Mouse (Mus musculus) E14TG2a.4 (cell line): ENCODE measurements at regions not wholly inside any gene's neighbourhood (a gene's known extent, or its start where the extent isn't known, plus 50 kb on each side); places are given as distances from the start of the nearest gene placed in this dataset.

ENCODE experiments used
- H3K27me3 ChIP-seq: 2 replicates; pipeline ENCODE4 v1.6.1; 2014; ENCODE audit warnings: low read length, control low read depth; ENCODE audit not compliant: insufficient read depth
- H3K36me3 ChIP-seq: 2 replicates; pipeline ENCODE4 v1.6.1; 2014; ENCODE audit warnings: low read length, control low read depth; ENCODE audit not compliant: insufficient read depth
- H3K4me1 ChIP-seq: replicated peaks from 2 replicates; pipeline ENCODE4 v1.6.1; 2014; ENCODE audit warnings: low read depth, low read length, control low read depth
- H3K4me3 ChIP-seq: replicated peaks from 2 replicates; pipeline ENCODE4 v1.5.1; 2014; ENCODE audit warnings: mild to moderate bottlenecking, low read length
- H3K9me3 ChIP-seq: 2 replicates; pipeline ENCODE4 v1.6.1; 2014; ENCODE audit warnings: low read length, control low read depth
- CTCF ChIP-seq: conservative IDR thresholded peaks from 2 replicates; pipeline ENCODE4 v1.5.1; 2014; ENCODE audit warnings: low read length
- NANOG ChIP-seq: IDR thresholded peaks from 2 replicates; pipeline ENCODE4 v1.6.1; 2014; ENCODE audit warnings: borderline replicate concordance, low read length, mixed read lengths
- POU5F1 ChIP-seq: IDR thresholded peaks from 2 replicates; pipeline ENCODE4 v1.6.1; 2014; ENCODE audit warnings: low read length, borderline replicate concordance

DNA sequence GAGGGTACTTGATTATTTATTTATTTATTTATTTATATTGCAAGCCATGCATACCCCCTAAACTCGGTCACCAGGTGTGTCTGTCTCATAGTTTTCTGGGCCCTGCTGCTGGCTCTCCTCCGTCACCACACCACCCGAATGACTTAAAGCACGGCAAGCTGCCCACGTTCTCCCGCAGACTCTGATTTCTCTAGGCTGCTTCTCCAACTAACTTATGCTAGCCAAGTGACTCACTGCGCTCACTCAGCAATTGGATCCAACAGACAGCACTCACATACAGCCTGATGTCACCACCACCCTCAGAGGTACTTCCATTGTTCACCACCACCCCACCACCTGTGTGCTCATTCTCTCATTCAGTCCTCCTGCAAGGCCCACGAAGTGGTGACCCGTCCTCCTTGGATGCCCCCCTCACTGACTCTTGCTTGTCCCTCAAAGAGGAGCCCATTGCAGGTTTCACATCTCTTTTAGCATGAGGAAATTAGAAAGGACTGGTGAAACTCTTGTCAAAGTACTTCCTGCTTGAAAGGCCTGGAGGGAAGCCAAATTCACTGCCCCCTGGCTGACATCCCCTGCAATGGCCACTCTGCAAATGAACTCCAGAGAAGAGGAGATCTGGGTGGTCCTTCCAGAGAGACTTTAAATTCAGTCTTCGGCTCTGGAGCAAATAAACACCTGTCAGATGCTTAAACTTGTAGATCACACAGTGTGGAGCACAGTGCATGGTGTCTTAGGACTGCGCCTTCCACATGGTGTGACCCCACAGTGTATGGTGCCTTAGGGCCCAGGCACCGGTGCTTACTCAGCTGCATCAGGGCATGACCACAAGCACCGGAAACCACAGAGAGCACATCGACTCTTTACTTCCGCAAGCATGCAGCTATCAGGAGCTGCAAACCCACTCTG lies 262.8 kb downstream of the Cxcl12 start:
- H3K4me1 ChIP-seq, result no peaks in the 10 kb centered on the region
- no peaks in the 10 kb centered on the region; the same call in 1 of the 2 replicates for H3K27me3 ChIP-seq
- no peaks in the 10 kb centered on the region for H3K9me3 ChIP-seq
- no peaks in the 10 kb centered on the region for H3K36me3 ChIP-seq
- H3K4me3 ChIP-seq, result no peak overlapping the region
- no peak for TF ChIP-seq CTCF
- no peak for TF ChIP-seq POU5F1

DNA sequence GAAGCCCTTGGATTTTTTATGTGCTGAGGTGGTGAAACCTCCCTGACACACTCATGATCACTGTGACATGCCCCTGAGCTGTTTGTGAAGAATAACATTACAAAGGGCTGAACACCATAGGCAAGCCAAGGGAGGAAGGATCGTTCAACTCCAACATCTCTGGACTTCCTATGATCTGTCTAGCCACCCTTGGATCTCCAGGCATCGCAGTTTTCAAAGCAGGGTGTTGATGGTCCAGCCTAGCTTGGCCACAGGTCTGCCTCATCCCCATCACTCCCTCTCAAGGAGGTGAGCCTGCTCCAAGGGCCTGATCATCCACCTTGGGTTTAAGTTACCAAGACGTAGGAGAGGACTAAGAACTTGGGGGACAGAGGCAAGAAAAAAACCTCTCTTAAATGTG lies 268.5 kb downstream of the Cxcl12 start:
- TF ChIP-seq POU5F1, result no peak
- TF ChIP-seq CTCF, result no peak
- Histone ChIP-seq H3K9me3 (no peaks in the 10 kb centered on the region), H3K4me1 (no peaks in the 10 kb centered on the region), H3K36me3 (no peaks in the 10 kb centered on the region), H3K4me3 (no peak overlapping the region), H3K27me3 (no peaks in the 10 kb centered on the region)

DNA sequence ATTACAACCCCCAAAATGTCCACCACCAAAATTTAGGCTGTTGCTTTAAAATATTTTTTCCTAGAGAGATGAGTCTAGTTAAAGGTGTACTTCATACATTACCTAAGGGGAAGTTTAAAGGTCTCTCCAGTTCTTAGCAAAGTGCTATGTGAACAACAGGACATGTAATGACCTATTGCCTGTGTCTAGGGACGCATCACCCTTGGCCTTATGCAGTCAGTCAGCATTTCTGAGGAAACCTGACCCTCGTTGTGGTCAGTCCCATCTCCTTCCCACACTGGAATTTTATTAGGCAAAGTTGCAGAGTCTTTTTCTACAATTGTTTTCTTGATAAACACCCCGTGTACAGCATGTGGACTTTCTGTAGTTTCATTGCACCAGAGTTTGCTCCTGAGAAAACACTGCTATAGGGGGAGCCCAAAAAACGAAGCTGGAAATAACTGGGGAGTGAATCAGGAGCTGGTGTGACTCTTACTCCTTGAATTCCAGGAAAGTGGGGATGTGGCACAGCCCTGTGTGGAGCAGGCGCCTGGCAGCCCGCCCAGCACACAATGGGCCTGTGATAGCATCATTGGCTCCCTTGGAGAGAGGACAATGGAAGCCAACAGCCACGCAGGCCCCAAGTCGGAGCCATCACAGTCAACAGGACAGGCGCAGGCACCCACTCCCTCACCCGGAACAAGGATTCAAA lies 269.2 kb downstream of the Cxcl12 start:
- Histone ChIP-seq H3K27me3 (no peaks in the 10 kb centered on the region), H3K9me3 (no peaks in the 10 kb centered on the region), H3K36me3 (no peaks in the 10 kb centered on the region), H3K4me3 (no peak overlapping the region), H3K4me1 (no peaks in the 10 kb centered on the region)
- no peak for TF ChIP-seq POU5F1
- no peak for TF ChIP-seq CTCF
- no peak for TF ChIP-seq NANOG

GRCm38 (mm10) chr6:117448652-117449051 lies 280.3 kb downstream of the Cxcl12 start:
- Histone ChIP-seq H3K36me3 (no peaks in the 10 kb centered on the region), H3K4me3 (no peak overlapping the region), H3K9me3 (no peaks in the 10 kb centered on the region), H3K4me1 (no peaks in the 10 kb centered on the region), H3K27me3 (no peaks in the 10 kb centered on the region)
- TF ChIP-seq POU5F1 (no peak), NANOG (no peak), CTCF (no peak)

DNA sequence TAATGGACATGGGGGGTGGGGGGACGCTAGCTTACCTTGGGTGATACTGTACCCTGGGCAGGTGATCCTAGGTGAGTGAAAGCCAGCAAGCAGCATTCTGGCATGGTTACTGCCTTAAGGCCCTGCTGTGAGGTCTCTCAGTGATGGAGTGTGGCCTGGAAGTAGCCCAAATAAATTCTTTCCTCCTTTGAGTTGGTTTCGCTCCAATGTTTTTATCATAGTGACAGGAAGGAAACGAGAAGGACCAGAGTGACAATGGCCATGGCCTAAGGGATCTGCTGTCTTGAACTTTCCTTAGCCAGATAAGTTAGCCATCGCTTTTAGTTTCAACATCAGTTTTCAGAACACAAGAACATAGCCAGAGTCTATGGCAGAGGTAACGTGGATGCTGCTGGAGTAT lies 282.7 kb downstream of the Cxcl12 start:
- no peak overlapping the region for H3K4me3 ChIP-seq
- H3K9me3 ChIP-seq, result no peaks in the 10 kb centered on the region
- H3K36me3 ChIP-seq, result no peaks in the 10 kb centered on the region
- H3K4me1 ChIP-seq, result no peaks in the 10 kb centered on the region
- TF ChIP-seq POU5F1 (no peak), NANOG (no peak), CTCF (no peak)
- H3K27me3 ChIP-seq, result no peaks in the 10 kb centered on the region

- no peak for TF ChIP-seq POU5F1
- no peak for TF ChIP-seq NANOG
- TF ChIP-seq CTCF, result no peak
- 0 out of 2 replicates have a peak, but pooled peaks cover 4% of the 10 kb centered on the region for H3K4me1 ChIP-seq
- H3K9me3 ChIP-seq, result peaks cover 10% of the 10 kb centered on the region
- H3K27me3 ChIP-seq, result no peaks in the 10 kb centered on the region
- H3K36me3 ChIP-seq, result no peaks in the 10 kb centered on the region
- no peak overlapping the region for H3K4me3 ChIP-seq
Observed at GRCm38 (mm10) chr6:117460193-117460592, 291.9 kb downstream of the Cxcl12 start.

DNA sequence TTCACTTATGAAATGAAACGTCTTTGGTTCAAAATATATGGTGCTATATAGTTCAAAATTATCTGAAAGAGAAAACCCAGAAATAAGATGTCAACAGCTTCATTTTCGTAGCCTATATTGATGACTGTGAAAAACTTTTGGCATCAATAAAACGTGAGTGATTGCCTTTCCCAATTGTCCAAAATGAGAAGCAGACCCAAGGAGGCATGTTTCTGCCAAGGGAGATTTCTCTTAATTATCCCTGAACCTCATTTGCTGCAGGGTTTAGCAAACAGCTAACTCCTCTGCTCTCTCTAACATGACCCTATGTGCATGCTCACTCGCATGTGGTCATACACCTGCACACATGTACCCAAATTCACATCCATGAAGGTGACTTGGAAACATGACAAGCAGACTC lies 296.8 kb downstream of the Cxcl12 start:
- Histone ChIP-seq H3K36me3 (no peaks in the 10 kb centered on the region), H3K4me3 (no peak overlapping the region), H3K9me3 (peaks cover 10% of the 10 kb centered on the region), H3K27me3 (no peaks in the 10 kb centered on the region), H3K4me1 (0 out of 2 replicates have a peak, but pooled peaks cover 3% of the 10 kb centered on the region)
- TF ChIP-seq NANOG (no peak), CTCF (no peak), POU5F1 (no peak)

- H3K4me1 ChIP-seq, result no peaks in the 10 kb centered on the region
- H3K4me3 ChIP-seq, result no peak overlapping the region
- peaks cover 10% of the 10 kb centered on the region for H3K9me3 ChIP-seq
- H3K27me3 ChIP-seq, result no peaks in the 10 kb centered on the region
- H3K36me3 ChIP-seq, result no peaks in the 10 kb centered on the region
- no peak for TF ChIP-seq NANOG
- no peak for TF ChIP-seq CTCF
- no peak for TF ChIP-seq POU5F1
Observed at GRCm38 (mm10) chr6:117465606-117466174, 297.4 kb downstream of the Cxcl12 start.
